Mouse (Mus musculus) left cerebral cortex, postnatal 36 days (tissue): ENCODE data around the gene Kit. TPM values are rescaled to one million over a fixed set of nuclear protein-coding genes. Genes with fewer than 3 reads are reported as not detected.

Experiments used
- DNase-seq, 2 experiments: peaks; one replicate each; pipeline ENCODE4 v3.0.0; 2021 to 2022; ENCODE audit warnings: low spot score in 2 of 2, mixed read lengths in 1 of 2
- intact Hi-C: fragments of 180-260 bp; cut with DNase I; formaldehyde crosslinking; loops from one replicate; pipeline ENCODE4 v1.15.1; 2025
- total RNA-seq, 2 experiments: library from RNA; stranded (reverse); gene quantifications; 2 replicates each; pipeline ENCODE4 v1.2.3; 2021

Gene Kit
- total RNA-seq, 2 experiments from 2014 or later: 28.3 to 29.7 TPM

GRCm38 (mm10) chr5:75587781-75588180 lies 13.1 kb downstream of the Kit start:
- DNase-seq: no peak
- intact Hi-C loops: no loop called here

GRCm38 (mm10) chr5:75589552-75590346 lies 15.0 kb downstream of the Kit start:
- DNase-seq: no peak
- intact Hi-C loops: no loop called here

GRCm38 (mm10) chr5:75590961-75591360 lies 16.2 kb downstream of the Kit start:
- intact Hi-C loops: no loop called here
- DNase-seq: no peak

GRCm38 (mm10) chr5:75591567-75591966 lies 16.9 kb downstream of the Kit start:
- intact Hi-C loops: no loop called here
- DNase-seq: no peak

GRCm38 (mm10) chr5:75595319-75595718 lies 20.6 kb downstream of the Kit start:
- intact Hi-C loops: no loop called here
- DNase-seq: no peak

- DNase-seq: no peak
- intact Hi-C loops: no loop called here
Measured at GRCm38 (mm10) chr5:75596211-75596610, 21.5 kb downstream of the Kit start.

- DNase-seq: no peak
- intact Hi-C loops: no loop called here
Measured at GRCm38 (mm10) chr5:75597316-75597715, 22.6 kb downstream of the Kit start.

- no peak for DNase-seq
- intact Hi-C loops: no loop called here
Measured at GRCm38 (mm10) chr5:75598491-75598890, 23.8 kb downstream of the Kit start.

- no peak for DNase-seq
- intact Hi-C loops: no loop called here
Measured at GRCm38 (mm10) chr5:75599991-75600390, 25.3 kb downstream of the Kit start.

- no peak for DNase-seq
- intact Hi-C loops: no loop called here
Measured at GRCm38 (mm10) chr5:75604238-75604637, 29.5 kb downstream of the Kit start.

GRCm38 (mm10) chr5:75606898-75607297 lies 32.2 kb downstream of the Kit start:
- DNase-seq: no peak

GRCm38 (mm10) chr5:75607971-75608370 lies 33.3 kb downstream of the Kit start:
- DNase-seq: no peak

More at GRCm38 (mm10) chr5:75606898-75607297, 32.2 kb downstream of the Kit start:
- intact Hi-C loops: no loop called here

GRCm38 (mm10) chr5:75612380-75612779 lies 37.7 kb downstream of the Kit start:
- intact Hi-C loops: no loop called here
- no peak for DNase-seq

More at GRCm38 (mm10) chr5:75607971-75608370, 33.3 kb downstream of the Kit start:
- intact Hi-C loops: no loop called here

GRCm38 (mm10) chr5:75612926-75613325 lies 38.2 kb downstream of the Kit start:
- no peak for DNase-seq
- intact Hi-C loops: no loop called here

- DNase-seq: no peak
- intact Hi-C loops: no loop called here
Measured at GRCm38 (mm10) chr5:75615000-75615571, 40.4 kb downstream of the Kit start.

GRCm38 (mm10) chr5:75615624-75616023 lies 40.9 kb downstream of the Kit start:
- intact Hi-C loops: no loop called here
- no peak for DNase-seq

GRCm38 (mm10) chr5:75622401-75622800 lies 47.7 kb downstream of the Kit start:
- DNase-seq: no peak
- intact Hi-C loops: no loop called here

- no peak for DNase-seq
- intact Hi-C loops: no loop called here
Measured at GRCm38 (mm10) chr5:75623007-75623406, 48.3 kb downstream of the Kit start.

- no peak for DNase-seq
- intact Hi-C loops: no loop called here
Measured at GRCm38 (mm10) chr5:75623520-75623919, 48.8 kb downstream of the Kit start.

GRCm38 (mm10) chr5:75623993-75624706 lies 49.4 kb downstream of the Kit start:
- intact Hi-C loops: no loop called here
- DNase-seq: no peak

- intact Hi-C loops: no loop called here
- DNase-seq: no peak
Measured at GRCm38 (mm10) chr5:75625059-75625458, 50.3 kb downstream of the Kit start.
